Mouse (Mus musculus): Measurements from ENCODE around the gene Sync.

DNA sequence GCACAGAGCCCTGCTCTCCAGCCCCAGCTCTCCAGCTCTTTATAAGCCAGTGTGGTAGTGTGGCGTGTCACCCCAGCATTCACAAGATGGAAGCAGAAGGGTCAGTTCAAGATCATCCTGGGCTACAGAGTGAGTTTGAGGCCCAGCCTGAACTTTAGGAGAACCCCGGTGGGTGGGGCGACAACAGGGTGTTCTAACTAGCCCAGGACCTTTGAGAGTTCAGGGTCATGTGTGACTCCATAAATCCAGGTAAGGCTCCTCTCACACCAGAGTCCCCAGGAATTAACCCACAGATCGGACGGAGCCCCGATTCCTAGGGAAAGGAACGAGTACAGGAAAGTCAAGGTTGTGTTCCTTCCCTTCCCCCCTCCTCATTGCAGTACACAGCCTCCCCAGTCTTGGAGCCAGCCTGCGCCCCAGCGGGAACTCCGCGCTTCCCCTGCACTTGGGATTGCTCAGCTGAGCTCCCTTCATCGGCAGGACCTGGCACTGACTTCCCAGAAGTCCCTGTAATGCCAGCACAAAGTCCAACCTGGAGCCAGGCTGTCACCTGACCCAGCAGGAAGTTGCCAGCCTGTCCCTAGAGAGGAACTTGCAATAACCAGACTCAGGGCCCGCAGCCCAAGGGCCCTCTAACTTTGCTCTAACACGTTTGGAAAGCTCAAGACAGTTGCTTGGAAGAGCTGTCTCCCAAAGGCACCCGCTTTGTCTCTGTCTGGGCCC is 36.5 kb upstream of the Sync start:
- TF ChIP-seq CTCF (IDR thresholded peaks at IDR 0.05) (no peak), POLR2A (IDR thresholded peaks at IDR 0.05; ENCODE audit: insufficient read depth, low read depth, low read length) (no peak), EP300 (IDR thresholded peaks at IDR 0.05; ENCODE audit: insufficient read depth, low read depth, low read length) (no peak)

Measured in heart, adult 2 months (tissue).